Mouse (Mus musculus): ENCODE results near the gene Cdk8.

Cdk8 gene

DNA sequence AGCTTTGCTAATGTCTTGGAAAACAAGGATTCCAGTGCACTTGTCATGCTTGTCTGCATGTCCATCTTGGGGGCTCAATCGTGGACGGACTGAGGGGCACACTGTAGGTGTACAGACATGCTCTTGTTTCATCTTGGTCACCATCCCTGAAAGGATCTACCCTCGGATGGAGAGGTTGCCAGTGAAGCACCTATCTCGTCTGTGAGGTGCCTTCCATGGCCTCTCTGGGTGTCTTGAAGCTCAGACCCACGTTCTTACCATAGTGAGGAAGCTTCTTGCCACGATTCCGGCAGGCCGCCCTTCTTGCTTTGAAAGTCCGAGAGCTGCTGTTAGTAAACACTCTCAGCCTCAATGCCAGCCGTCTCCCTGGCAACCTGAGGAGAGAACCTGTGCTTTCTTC, 56.4 kb downstream of the Cdk8 start:
- no peak for TF ChIP-seq GATA4 (IDR thresholded peaks at IDR 0.05; ENCODE audit: insufficient replicate concordance, low read length)

DNA sequence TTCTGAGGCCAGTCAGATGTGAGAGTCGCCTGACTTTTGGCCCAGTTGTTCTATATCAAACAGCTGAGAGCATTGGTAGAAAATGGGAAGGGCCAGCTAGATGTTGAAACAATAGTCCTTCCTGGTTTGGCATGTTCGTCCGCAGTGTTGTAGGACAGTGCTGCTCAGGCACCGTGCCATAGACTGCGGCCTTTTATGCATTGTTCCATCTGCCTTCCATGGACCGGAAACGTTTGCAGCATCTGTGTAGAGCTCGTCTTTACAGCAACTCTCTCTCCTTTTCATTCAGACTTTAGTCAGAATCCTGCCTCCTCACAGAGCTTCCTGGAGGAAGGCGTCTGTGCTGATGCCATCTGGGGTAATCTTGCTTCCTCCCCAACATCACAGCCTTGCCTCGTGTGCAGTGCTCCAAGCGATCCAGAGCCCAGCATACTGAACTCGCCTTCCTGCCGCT, 57.0 kb downstream of the Cdk8 start:
- no peak for TF ChIP-seq GATA4 (IDR thresholded peaks at IDR 0.05; ENCODE audit: insufficient replicate concordance, low read length)

DNA sequence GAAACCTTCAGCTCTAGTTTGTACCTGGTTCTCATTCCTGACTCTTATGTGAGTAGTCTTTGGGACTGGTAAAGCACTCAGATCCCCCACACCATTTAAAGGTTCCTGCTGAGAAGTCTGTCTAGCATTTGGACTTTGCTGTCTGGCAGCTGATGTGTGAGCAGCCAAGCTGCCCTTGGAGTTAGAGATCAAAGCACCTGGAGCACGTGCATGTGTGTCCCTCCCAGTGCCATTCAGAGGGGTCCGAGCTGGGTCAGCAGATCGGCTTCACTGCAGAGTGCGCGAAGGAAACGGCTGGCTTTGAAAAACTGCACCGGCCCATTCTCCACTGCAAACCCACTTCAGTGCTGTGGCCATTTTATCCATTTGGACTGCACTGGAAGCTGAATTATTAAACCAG, 58.9 kb downstream of the Cdk8 start:
- no peak for TF ChIP-seq GATA4 (IDR thresholded peaks at IDR 0.05; ENCODE audit: insufficient replicate concordance, low read length)

DNA sequence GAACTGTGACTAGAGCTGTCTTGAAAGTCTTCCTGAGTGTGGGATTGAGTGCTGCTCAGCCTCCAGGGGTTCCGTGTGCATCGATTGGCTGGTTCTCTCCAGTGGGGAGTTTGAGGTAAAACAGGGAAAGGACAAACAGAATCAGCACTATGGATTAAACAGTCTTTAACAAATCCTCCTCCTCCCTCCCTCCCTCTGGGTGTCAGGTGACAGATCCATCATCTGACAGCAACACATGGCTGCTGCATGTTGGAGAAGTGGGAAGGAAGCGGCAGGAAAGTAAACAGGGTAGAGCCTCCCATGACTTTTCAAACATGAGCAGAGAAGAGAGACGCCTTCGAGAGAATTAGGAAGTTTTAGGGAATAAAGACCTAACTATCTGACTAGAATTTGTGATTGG, 59.4 kb downstream of the Cdk8 start:
- TF ChIP-seq GATA4 (IDR thresholded peaks at IDR 0.05; ENCODE audit: insufficient replicate concordance, low read length): no peak

DNA sequence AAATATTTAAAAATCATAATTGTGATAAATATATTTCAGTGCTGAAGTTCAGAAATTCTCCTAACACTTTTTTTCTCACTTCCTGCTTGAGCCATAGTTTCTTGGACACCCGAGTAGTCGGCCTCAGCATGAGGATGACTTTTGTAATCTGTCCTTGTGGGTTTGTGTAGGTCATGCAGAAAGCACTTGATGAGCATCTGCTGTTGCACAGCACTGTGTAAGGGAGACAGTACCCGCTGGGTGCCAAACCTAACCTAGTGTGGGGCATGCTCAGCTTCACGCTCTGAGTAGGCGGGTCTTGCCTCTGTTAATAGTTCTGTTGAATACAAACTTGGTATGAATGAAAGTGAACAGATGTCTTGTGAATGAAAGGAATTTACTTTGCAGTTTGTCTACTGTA, 60.5 kb downstream of the Cdk8 start:
- no peak for TF ChIP-seq GATA4 (IDR thresholded peaks at IDR 0.05; ENCODE audit: insufficient replicate concordance, low read length)

DNA sequence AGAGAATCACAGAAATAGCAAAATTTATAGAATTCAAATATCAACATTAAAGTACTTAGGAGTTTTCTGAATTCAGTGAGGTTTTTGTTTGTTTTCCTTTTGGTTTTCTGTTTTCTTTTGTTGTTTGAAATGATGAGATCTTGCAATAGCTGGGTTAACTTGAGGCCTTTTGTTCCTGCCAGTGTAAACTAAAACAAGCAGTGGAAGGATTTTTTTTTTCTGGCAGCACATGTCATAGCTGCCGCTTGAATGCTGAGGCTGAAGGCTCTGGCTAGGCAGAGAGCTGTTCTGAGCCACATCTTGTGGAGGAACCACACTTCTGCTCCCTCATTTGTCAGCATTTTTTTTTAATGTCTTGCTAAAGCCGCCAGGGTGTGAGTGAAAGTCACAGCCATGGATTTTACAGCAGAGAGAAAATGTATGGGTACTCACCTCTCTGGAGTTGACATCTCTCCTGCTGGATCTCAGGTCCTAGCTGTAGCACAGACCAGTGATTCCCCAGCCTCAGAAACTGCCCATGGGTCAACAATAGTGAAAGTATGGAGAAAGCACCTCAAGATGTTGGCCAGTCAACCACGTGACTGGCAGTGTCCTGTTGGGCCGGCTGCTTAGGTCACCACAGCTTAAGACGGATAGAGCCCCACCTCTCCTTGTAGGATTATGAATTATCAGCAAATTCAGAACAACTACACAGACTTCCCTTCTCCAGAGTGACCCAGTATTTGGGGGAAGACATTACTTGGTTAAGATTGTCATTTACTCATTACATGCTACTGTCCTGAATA, 62.1 kb downstream of the Cdk8 start:
- no peak for TF ChIP-seq GATA4 (IDR thresholded peaks at IDR 0.05; ENCODE audit: insufficient replicate concordance, low read length)

DNA sequence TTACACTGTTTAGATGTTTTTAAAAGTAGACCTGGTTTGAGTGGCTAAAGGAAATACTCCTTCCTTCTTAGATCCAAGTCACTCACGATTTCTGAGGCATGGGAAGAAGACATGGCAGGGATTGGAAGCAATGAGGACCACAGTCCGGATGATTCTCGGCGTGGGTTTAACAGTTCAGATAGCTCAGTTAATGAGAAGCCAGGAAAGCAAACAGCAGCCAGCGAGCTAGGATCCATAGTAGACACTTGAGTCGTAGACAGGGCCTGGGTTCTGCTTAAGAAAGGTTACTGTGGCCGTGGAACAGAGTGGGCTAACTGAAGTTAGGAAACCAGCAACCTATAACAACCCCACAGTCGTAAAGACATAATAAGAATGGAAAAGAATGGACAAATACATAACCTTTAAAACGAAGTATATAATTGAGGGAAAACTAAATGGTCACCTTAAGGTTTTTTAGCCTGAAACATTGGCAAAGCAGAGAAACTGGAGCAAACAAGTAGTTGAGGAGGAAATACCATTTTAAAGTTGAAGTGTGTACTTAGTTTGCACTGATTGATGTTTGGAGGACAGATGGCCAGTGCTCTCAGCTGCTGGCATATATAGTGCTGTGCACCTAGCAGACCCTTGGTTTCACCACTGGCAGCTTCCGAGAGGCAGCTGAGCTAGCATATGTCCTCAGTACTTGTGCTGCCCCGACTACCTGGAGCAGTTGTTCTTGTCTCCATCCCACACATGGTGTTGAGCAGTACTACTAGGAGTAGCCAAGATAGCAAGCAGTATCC, 63.1 kb downstream of the Cdk8 start:
- TF ChIP-seq GATA4 (IDR thresholded peaks at IDR 0.05; ENCODE audit: insufficient replicate concordance, low read length): no peak

DNA sequence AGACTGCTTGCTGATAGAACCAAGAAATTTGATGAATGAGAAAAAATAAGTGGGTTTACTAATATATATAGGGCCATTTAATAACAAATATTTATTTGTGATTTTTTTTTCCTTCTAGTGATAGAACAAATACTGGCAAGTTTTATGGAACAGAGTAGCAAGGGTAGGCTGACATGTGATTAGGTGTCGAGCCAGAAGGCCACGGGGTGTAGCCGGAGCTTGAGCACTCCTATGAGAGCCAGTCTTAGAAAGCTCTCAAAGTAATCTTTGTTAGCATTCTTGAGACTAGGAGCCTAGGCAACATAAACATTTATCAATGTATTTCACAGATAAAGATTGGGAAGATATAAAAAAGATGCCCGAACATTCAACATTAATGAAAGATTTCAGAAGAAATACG, 63.8 kb downstream of the Cdk8 start:
- TF ChIP-seq GATA4 (IDR thresholded peaks at IDR 0.05; ENCODE audit: insufficient replicate concordance, low read length): no peak

DNA sequence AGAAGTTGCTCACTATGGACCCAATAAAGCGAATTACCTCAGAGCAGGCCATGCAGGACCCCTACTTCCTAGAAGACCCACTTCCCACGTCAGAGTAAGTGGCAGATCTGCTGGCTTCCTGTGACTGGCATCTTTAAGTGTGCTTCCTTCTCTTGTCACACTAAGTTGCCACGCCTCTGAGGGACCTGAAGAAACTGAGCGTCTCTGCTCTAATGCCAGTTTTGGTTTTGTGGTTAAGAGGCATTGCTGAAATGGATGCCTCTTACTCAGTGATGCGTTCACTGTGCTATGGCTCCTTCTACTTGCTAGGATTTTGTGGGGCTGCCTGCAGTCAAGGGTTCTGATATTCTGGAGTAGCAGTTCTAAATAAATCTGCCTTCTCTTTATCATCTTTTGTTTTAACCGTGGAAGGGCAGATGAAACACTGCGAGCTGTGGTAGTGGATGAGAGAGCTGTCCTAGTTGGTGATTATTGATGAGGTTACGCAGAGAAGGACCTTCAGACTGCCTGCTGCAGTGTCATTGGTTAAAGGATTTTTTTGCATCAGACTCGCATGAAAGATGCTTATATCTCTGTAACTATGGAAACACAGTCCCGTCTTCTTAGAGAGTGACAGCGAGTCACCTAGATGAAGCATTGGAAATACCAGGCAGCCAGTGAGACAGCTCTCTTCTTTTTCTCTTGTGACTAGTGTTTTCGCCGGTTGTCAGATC, 67.9 kb downstream of the Cdk8 start:
- TF ChIP-seq GATA4 (IDR thresholded peaks at IDR 0.05; ENCODE audit: insufficient replicate concordance, low read length): no peak

DNA sequence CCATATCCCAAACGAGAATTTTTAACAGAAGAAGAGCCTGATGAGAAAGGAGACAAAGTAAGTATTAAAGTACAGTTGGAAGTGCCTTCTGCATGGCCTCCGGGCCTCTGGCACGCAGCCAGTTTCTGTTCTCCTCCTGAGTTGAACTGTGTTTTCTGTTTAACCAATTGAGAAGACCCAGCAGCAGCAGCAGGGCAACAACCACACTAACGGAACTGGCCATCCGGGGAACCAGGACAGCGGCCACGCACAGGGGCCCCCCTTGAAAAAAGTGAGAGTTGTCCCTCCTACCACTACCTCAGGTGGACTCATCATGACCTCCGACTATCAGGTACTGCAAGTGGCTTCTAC, 68.5 kb downstream of the Cdk8 start:
- no peak for TF ChIP-seq GATA4 (IDR thresholded peaks at IDR 0.05; ENCODE audit: insufficient replicate concordance, low read length)

DNA sequence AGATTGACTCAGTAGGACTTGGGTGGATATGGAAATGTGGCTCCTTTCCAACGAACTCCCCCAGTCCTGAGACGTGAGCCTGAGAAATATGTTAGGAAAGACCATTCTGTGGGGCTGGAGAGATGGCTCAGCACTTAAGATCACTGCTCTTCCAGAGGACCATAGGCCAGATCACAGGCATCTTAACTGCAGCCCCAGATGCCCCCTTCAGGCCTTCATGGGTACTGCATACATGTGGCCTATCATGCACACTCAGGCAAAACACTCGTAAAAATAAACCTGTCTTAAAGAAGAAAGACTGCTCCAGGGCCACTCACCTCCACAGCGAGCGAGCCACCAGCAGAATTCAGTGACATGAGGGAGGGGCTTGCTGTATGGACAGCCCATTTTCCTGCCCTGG, 72.4 kb downstream of the Cdk8 start:
- no peak for TF ChIP-seq GATA4 (IDR thresholded peaks at IDR 0.05; ENCODE audit: insufficient replicate concordance, low read length)

DNA sequence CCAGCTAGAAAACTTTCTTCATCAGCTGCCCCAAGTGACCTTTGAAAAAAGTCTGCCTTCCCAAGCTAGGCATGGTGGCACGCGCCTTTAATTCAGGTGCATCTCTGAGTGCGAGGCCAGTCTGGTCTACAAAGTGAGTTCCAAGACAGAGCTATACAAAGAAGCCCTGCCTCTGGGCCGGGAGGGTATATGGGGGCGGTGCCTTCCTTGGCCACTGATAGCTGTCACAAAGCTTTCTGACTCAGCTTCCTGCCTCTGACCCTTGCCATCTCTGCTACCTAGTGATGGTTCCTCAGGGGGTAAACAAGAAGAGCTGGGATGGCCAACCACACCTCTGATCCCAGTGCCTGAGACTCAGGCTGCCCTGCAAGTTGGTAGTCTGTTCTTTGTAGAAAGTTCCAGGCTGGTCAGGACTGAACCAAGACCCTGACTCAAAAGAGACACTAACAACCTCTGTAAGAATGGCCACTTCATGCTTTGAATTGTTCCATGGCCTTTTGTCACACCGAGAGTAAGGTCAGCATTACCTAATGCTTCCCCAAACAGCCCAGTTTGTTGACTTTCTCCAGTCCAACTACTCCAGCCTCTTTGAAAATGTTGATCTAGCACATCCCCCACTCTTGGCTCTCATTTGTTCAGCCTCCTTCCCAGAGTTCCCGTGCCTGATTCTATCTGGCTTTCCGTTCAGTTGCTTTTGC, 76.2 kb downstream of the Cdk8 start:
- no peak for TF ChIP-seq GATA4 (IDR thresholded peaks at IDR 0.05; ENCODE audit: insufficient replicate concordance, low read length)

DNA sequence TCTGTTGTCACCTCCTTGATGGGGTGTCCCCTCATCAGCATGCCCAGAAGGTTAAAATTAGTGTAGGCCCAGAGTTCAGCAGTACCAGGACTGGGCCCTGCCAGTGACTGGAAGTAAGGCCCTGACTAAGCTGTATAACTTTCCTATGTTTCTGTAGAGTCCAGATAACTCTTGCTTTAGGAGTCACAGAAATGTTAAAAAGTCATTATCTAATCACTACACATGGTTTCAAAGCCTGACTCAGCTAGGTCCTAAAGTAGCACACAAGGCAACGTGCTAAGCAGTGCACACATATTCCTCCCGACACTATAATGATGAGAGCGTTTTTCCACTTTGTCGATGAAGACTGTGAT, 76.7 kb downstream of the Cdk8 start:
- no peak for TF ChIP-seq GATA4 (IDR thresholded peaks at IDR 0.05; ENCODE audit: insufficient replicate concordance, low read length)

DNA sequence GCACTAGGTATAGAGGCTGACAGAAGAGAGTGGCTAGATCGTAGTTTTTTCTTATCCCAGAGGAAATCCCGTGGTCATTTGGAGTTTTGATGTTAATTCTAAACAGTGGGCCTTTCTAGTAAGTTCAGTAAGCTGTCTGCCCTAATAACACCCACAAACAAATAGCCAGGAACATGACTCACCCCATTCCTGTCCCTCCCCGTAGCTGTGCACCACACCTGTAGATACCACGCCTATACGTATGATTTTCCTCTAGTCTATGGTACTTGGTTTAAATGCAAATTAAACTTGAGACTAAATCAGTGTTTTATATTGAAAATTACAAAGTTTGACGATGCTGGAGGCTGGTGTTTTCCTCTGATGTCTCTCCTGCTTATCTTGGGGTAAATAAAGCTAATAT, 83.5 kb downstream of the Cdk8 start:
- TF ChIP-seq GATA4 (IDR thresholded peaks at IDR 0.05; ENCODE audit: insufficient replicate concordance, low read length): no peak

DNA sequence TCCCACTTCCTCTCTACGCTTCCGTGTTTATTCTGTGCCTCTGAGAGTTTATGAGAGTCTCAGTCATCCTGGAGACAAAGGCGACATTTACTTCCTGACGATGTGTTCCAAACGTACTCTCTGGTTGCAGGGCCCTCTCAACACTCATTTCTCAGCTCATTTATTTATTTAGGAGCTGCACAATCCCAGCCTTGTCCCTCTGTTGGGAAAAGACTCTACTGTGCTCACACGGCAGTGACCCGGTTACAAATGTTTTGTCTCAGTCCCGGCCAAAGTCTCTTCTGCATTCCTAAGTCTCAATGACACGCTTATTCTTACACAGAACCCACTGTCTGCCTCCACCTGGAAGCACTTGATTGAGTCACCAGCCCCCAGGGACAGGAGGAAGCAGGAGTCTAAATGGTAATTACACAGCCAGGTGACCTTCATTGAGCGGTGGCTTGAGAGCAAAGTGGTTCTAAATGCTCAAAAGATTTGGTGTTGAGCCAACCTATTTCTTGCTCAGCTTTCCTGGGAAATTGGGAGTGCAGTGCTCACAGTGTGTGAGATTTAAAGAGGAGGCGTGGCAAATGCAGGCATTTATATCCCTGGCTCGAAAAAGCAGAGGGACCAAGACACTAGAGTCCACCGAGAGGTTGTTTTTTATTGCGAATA, 84.4 kb downstream of the Cdk8 start:
- no peak for TF ChIP-seq GATA4 (IDR thresholded peaks at IDR 0.05; ENCODE audit: insufficient replicate concordance, low read length)
